Mouse (Mus musculus) heart, adult 9 months (tissue): ENCODE results near the gene Snx11.

Source experiments
- DNase-seq, 2 experiments: peaks; one replicate each; pipeline ENCODE4 v3.0.0; 2022; ENCODE audit warnings: low spot score in 2 of 2

The Snx11 gene

GRCm38 (mm10) chr11:96762742-96763470 is 14.5 kb downstream of the Snx11 start:
- DNase-seq, result peak in 1 of 2 experiments; percentile 11

GRCm38 (mm10) chr11:96761984-96762383 is 15.4 kb downstream of the Snx11 start:
- no peak for DNase-seq

GRCm38 (mm10) chr11:96760042-96760441 is 17.3 kb downstream of the Snx11 start:
- DNase-seq, result peak; percentile 69 to 78

- DNase-seq, result no peak
These were observed 19.0 kb downstream of the Snx11 start for GRCm38 (mm10) chr11:96758402-96758801.

GRCm38 (mm10) chr11:96757421-96757820 is 19.9 kb downstream of the Snx11 start:
- no peak for DNase-seq

GRCm38 (mm10) chr11:96755298-96755697 is 22.1 kb downstream of the Snx11 start:
- DNase-seq, result no peak

- DNase-seq, result no peak
These were observed 29.8 kb downstream of the Snx11 start for GRCm38 (mm10) chr11:96747555-96747954.

- no peak for DNase-seq
These were observed 30.7 kb downstream of the Snx11 start for GRCm38 (mm10) chr11:96746648-96747047.

- DNase-seq, result no peak
These were observed 33.5 kb downstream of the Snx11 start for GRCm38 (mm10) chr11:96743891-96744290.

GRCm38 (mm10) chr11:96743000-96743399 is 34.4 kb downstream of the Snx11 start:
- DNase-seq, result no peak

GRCm38 (mm10) chr11:96741995-96742394 is 35.4 kb downstream of the Snx11 start:
- no peak for DNase-seq

GRCm38 (mm10) chr11:96740796-96741195 is 36.6 kb downstream of the Snx11 start:
- DNase-seq, result no peak

GRCm38 (mm10) chr11:96737673-96738471 is 39.5 kb downstream of the Snx11 start:
- DNase-seq, result no peak

- no peak for DNase-seq
These were observed 41.0 kb downstream of the Snx11 start for GRCm38 (mm10) chr11:96736361-96736760.

- peak; percentile 6 to 20 for DNase-seq
These were observed 41.5 kb downstream of the Snx11 start for GRCm38 (mm10) chr11:96735908-96736307.

- DNase-seq, result no peak
These were observed 44.7 kb downstream of the Snx11 start for GRCm38 (mm10) chr11:96732657-96733056.

GRCm38 (mm10) chr11:96730327-96730726 is 47.0 kb downstream of the Snx11 start:
- DNase-seq, result no peak

GRCm38 (mm10) chr11:96729462-96729861 is 47.9 kb downstream of the Snx11 start:
- DNase-seq, result no peak

- no peak for DNase-seq
These were observed 48.8 kb downstream of the Snx11 start for GRCm38 (mm10) chr11:96728577-96728976.

GRCm38 (mm10) chr11:96725833-96726232 is 51.5 kb downstream of the Snx11 start:
- no peak for DNase-seq

- no peak for DNase-seq
These were observed 58.8 kb downstream of the Snx11 start for GRCm38 (mm10) chr11:96718609-96719008.
